Mouse (Mus musculus) gastrocnemius, postnatal 4 days (tissue): ENCODE data around the gene Ptprz1. TPM values are rescaled to one million over a fixed set of nuclear protein-coding genes. Genes with fewer than 3 reads are reported as not detected.

ENCODE experiments used
- DNase-seq, 2 experiments: peaks; one replicate each; pipeline ENCODE4 v3.0.0; 2021 to 2022; ENCODE audit warnings: low spot score in 2 of 2, mixed read lengths in 2 of 2
- long read RNA-seq, 2 experiments: library from polyadenylated mRNA; stranded (forward); transcript quantifications; one replicate each; pipeline ENCODE4 v2.0.0; 2021
- total RNA-seq, 2 experiments: library from RNA; stranded (reverse); gene quantifications; 2 replicates each; pipeline ENCODE4 v1.2.3; 2021

The Ptprz1 gene
- 1 to 10 TPM; 6.0 to 6.4 TPM for total RNA-seq
- long read RNA-seq, experiment 1, partial matches to known transcripts, result 0 of 1 reads
- long read RNA-seq, experiment 1, other reads (novel, unspliced or antisense), result 1 of 1 reads
- long read RNA-seq, experiment 2, partial matches to known transcripts, result 0 of 2 reads
- long read RNA-seq, experiment 2, other reads (novel, unspliced or antisense), result 2 of 2 reads

DNA sequence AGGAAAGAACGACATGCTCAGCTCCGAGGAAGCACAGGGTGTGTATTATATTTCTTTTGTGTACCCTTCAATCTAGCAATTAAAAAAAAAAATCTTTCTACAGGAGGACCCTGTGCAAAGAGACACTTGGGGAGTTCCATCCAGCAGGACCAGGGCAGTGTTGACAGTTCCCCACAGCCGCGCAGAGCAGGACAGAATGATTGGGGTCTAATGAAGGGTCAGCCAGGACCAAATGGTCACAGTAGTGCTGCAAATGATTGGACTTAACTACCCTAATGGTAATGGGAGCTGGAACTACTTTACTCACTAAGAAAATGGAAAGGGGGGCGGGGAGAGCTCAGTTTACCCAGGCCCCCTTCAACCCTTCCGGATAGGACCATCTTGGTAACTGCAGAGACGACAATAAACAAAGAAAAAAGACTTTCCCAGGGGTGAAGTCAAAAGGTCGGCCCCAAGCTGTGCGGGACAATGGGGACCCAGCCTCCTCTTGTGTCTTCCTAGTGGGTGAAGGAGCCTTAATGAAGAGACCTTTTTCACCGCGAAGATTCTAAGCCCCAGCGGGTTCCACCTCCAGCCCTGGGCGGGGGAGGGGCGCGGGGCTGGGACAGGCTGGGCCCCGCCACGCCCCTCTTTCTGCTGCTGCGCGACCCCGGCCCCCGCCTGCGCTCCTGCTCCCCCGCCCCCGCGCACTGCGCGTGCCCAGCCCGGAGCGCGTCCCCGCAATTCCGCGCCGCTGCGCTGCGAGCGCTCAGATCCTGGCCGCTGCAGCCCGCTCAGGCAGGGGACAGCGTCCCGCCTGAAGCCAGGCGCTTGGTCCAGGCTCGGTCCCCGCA, at the start of gene Ptprz1:
Gene Ptprz1, plus strand, starts transcription at position 722 of the 833 bp plus-strand sequence.
- DNase-seq, result peak; percentile 32 to 47

DNA sequence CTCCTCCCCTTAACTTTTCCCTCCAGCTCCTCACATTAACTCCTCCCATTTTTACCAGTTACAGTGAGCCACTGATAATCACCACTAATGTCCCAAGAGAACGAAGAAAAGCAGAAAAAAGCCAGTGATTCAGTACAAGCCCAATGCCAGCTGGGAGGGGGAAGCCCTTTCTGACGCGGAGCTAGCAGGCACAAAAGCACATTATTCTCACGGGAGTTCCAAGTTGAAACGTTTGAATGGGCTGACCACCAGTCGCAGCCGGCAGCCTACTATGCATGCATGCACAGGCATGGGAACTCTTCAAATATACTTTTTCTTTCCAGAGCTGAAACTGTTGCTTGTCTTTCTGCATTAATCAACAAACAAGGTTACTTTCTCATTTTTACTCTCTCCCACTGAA, 41.7 kb upstream of the Ptprz1 start:
- DNase-seq, result no peak

DNA sequence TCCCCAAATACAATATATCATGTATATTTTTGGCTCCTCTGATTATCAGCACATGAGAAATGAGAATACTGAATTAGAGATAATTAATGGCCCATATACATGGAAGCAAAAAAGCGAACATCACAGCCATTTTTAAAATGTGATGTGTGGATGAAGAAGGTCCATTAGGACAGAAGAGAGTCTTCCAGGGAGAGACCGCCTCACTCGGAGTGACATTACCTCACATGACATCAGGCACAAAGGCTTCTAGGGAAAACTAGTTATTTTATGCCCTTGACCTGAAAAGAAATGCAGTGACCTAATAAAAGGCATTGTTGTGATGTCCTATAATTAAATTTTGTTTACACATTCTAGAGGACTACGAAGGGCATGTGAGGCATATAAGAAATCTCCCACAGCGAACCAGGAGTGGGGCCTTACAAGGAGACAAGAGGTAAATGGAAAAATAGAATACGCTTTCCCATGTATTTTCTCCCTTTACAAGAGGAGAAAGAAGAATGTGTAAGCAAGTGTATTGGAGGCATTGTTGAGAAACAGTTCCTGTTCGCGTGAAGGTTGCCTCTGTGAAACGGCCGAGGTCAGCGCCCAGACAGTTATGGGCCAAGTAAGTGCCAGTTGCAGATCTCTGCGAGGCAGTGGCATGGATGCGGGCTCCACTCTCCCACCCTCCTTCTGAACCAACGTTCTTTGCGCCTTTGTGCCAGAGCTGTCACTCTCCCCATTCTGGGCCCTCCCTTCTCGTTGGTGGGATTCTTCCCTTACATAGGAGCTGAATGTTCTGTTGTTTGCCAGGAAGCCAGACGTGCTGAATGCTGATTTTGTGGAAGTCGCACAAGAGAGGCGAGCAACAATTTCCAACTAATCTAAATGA, 41.0 kb upstream of the Ptprz1 start:
- no peak for DNase-seq

DNA sequence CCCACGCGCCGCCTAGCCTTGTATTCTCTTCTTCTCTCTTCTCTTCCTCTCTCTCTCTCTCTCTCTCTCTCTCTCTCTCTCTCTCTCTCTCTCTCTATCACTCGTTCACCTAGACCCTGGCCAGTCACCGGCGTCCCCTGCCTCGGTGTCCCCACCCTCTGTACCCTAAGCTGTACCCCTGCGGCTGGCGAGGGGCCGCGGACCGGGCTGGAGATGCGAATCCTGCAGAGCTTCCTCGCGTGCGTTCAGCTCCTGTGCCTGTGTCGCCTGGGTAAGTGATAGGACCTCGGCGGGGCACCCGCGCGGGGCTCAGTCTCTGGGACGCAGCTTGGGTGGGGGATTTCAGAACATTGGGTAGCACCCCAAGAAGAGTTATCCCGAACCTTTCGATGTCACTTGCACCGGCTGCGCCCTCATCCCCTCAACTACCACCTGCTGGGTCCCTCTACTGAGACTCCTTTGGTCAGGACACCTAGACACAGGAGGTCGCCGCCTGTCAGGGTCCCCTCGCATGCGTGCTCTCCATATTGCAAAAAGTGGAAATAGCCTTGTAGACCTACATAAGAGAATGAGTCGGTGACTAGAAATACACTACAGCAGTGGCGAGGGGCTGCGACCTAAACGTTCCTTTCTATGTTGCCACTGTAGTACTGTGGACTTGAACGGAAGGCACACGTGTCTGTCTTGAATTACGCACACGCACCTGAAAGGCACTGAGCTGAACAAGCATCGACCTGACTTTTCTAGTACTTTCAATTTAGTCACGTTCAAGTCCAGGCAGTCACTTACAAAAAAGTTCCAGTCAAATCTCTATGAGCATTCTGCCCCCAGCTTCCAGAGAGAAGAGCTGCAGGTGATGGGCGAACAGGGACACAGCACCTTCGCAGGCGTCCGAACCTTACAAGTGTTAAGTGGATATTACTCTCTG, 576 bp downstream of the Ptprz1 start:
- DNase-seq, result peak; percentile 16 to 17

DNA sequence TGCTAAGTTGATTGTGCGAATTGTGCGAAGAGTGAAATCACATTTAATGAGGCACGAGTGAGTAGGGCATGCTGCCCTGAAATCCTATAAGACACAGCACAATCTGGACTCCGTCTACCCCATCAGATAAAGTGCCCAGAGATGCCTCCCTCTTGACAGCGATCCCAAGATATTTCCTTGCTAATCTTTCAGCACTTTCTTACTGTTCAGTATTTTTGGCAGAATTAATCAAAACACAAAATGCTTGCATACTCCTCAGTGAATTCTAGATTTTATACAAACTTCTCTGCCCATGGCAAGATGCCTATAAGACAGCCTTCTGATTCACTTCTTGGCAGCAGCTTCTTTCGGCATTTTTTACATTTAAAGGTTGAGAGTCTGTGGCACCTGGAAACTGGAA, 12.7 kb downstream of the Ptprz1 start:
- peak in 1 of 2 experiments; percentile 2 for DNase-seq

DNA sequence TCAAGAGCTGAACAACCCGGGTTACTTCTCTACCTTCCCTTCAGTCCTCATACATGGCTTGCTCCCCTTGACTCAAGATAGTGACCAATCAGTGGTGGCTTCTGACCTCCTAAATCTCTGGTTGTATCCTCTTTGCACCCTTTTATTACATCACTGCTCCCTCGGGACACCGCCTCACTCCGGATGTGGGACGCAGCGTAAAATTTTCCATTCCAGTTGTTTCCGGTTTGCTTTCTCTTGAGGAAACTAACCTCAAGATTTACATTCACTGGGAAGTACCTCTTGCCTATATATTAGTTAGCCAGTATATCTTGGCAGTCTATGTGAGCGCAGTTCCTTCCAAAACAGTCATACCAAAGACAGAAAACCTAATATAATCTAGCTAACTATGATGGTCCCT, 14.0 kb downstream of the Ptprz1 start:
- peak in 1 of 2 experiments; percentile 1 for DNase-seq

DNA sequence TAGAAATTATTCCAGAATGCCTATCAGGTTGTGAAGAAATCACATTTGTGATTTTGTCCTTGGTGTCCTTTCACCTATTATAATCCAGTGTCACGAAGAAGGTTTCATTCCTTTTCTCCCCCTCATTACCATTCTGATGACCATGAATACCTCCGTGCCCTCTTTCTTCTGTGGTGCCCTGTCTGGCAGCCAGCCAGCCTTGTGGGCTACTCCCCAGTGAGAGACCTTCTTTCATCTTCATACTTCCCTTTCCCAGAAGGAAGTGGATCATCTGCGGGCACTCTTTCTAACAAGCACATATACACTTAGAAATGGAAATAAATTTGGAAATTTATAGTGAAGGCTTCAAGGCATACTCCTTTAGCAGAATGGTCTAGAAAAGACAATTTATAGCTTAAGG, 26.7 kb downstream of the Ptprz1 start:
- no peak for DNase-seq

DNA sequence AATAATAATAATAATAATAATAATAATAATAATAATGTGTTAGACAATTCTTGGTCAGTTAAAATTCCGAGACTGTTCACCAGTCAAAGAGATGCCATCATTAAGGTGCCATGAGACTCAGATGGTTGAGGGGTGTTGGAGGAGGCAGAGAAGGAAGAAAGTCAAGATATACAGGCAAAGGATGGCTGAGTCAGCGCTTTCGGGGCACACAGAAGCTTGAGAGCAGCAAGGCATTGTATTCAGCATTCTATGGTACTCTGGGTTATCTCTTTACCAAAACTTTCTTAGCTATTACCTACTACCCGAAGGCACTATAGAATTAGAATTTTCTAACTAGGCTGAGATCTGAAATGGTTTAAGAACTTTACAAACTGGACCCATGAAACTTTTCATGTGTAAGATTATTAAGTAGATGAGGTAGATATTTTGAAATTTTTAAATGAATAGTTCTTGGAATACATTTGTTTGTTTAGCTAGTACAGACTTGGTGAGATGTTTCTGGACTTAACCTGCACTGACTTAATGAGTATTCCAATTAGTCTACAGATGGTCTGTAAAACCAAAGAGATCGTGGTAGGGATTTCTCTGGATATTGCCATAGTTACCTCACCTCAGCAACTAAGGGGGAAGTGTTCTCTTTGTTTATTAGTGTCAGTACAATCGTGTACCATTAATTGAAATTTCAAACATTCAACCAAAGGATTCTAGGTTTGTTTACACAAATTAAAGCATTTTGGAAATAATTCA, 33.4 kb downstream of the Ptprz1 start:
- DNase-seq, result no peak

DNA sequence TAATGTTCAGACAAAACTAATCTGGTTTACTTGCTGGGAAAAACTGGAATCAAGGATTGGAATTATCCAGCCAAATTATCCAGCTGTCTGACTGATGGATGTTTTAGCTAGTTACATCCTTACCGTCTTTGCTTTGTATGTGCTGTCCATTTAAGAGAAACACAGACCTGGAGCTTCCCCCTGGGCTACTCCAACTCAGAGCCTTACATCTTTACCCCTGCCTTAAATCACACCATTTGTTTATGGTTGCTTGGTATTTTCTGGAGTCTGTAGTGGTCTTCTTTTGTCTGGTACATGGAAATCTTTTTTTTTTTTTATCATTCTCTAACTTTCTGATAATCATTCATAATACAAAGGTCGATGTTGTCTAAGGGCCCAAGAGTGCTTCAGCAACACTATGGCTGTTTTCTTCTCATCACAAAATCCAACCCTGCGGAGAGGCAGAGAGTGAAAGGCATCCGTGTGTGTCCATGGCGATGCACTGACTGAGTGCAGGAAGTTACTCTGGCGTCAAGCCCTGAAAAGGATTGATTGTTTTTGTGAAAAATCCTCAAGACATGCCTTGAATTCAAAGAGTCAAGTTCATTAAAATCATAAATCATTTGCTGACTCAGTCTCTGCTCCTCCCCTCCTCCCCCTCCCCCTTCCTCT, 34.1 kb downstream of the Ptprz1 start:
- no peak for DNase-seq

DNA sequence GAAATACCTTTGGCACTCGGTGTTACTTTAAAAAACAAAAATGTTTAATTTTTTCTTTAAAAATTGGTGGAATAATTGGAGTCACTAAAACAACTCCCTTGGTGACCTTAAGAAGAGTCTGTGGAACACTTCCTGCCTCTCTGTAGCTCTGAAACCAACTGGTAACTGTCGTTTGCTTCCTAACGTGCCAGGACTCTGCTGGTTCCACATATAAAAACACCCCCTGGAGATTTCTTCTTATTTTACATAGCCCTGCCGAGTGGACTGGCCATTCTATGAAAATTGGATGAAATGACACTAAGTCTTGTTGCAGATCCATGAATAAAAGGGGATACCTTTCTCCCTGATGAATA, 34.6 kb downstream of the Ptprz1 start:
- no peak for DNase-seq

DNA sequence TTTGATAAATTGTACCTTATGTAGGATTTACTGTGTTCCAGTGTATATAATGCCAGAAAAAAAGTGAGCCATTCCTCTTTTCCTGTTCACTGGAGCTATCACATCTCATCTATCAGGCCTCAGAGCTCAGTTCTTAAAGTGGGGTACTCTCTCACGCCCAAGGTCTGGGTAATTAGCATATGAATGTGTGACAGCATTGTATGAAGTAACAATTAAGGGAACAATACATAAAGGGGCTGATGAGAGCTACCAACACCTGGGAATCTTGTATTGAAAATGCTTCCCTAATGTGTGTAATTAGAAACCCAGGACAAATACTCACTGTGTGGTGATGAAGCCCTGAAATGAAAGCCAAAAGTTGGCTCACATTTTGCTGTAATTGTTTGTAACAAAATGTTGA, 47.6 kb downstream of the Ptprz1 start:
- DNase-seq, result no peak

DNA sequence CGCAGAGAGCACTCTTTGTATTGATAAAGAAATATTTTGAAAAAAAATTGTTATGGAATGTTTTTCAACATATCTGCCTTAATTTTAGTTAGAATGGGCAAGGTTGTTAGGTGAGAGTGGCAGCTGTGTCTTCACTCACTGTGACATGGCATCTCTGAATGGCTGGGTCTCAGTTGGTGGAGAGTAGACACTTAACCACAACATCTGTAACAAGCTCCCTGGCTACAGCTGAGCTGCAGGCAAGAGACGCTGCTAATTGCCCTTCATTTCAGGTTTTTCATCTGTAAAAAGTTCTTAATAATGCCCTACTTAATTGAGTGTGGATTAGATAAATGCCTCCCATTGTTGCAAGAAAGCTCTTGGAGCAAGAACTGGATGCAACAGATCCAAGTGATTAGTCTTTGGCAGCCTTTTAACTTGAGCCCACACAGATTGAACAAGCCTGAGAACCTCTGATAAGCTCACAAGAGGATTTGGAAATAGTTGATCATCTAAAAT, 57.5 kb downstream of the Ptprz1 start:
- no peak for DNase-seq

DNA sequence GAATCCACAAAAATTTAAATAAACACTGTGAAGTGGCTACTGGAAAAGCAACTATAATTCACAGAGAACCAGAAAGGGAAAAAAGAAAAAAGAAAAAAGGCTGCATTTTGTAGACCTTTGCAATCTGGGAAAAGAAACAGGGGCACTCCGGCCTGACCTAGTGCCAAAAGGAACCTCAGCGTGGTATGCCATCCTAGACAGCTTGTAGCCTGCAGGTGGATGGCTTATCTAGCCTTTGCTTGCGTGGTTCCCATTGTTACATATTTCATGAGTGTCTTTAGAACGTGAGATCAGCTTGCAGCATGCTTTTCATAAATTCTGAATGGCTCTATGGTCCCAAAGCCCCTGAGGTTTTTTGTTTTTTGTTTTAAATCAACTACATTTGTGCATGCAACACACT, 61.8 kb downstream of the Ptprz1 start:
- DNase-seq, result no peak

DNA sequence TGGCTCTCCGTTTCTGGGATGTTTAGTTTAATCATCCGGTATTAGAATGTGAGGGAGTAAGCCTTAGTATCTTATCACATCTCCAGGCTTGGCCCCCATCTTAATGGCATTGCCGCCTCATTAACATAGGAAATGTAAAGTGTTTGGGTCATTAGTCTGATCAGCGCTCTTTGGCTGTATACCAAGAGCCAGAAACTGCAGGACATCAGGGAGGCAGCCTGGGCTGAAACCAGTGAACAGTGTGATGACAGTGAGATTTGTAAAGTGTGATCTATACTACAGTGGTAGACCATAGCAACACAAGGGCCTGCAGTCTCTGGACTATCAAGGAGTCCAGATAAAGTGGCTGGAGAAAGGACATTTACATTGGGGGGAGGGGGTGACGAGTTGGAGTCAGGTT, 62.2 kb downstream of the Ptprz1 start:
- DNase-seq, result no peak

DNA sequence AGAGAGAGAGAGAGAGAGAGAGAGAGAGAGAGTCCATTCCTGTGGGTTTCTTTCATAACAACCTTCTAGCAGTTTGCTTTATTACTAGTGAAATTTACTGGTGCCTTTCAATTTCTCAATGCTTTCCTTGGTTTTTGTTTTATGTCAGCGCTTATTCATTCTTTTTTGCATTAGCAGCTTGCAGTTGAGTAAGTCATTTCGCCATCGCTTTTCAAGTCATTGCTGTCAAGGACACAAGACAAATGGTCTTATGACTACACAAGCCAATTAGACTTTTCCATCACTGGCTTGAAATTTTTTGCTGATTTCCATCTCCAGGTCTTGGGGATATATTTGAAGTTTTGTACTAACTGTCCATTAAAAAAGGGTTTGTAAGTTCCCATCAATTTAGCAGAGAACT, 68.9 kb downstream of the Ptprz1 start:
- DNase-seq, result no peak

DNA sequence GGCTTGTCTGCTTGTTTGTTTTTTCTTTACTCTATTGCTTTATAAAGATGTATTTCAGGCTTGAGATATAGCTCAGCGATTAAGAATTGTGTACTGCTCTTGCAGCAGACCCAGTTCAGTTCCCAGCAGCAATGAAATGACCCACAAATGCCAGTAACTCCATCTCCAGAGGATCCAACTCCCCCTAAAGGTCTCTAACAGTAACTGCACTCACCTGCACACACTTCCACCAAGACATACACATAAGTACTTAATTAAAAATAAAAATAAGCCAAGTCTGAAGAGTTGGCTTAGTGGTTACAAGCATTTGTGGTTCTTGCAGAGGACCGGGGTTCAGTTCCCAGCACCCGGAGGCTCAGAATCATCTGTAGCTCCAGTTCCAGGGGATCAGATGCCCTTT, 88.1 kb downstream of the Ptprz1 start:
- no peak for DNase-seq

DNA sequence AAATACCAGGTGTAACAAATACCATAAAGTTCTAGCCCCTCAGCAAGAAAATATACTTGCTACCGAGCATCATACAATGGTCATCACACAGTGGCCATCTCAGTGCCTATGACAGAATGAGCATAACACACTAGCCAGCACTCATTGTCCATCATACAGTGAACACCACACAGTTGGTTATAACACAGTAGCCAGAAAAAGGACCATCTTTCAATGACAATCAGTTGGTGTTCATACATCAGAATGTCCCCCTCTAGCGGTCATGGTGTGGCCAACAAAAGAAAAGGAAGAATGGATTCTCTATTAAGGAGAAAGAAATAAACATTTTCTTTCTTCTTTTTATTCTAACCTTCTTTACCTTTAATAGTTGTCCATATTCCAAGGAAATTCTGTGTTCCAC, 92.8 kb downstream of the Ptprz1 start:
- no peak for DNase-seq

DNA sequence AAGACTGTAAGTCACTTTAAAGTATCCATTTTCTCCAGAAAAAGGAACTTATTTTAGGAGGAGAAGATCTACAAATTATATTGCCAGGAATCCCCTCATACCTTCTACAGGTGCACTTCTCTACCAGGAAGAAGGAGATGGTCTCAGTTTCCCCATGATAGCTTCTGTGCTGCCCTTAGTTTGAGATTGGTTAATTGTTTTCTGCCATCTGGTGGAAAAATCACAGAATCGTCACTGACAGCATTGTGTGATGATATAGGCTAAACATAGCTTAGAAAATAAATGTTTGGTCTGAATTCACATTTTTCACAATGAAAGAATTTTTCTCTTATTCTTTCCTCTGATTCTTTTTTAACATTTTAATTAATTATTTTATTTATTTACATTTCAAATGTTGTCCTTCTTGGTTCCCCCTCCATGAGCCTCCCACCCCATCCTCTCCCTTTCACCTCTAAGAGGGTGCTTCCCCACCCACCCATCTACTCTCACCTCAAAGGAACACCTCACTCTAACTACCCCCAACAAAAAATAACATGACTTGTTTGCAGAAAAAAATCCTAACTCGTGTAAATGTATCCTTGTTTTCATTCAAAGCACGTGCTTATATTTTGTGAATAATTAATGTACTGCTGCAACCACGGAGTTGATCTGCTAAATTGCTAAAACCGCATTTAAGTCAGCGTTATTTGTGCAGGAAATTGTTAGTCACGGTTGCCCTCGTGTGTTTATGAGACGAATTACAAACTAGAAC, 108.6 kb downstream of the Ptprz1 start:
- no peak for DNase-seq
